Comparison of ENCODE assay signal across 10 mouse cellular contexts in genomic region chr5:110797696-110798095, GRCm38 (mm10). TPM values are rescaled to one million over a fixed set of nuclear protein-coding genes. Genes with fewer than 3 reads are reported as not detected.
DNase-seq lines count a peak whose midpoint lies in the region; ATAC-seq lines count a peak whose summit lies in the region.
"Had no signal": no experiment of that assay in that cellular context is flagged by ENCODE, and none has a peak within 500 bp of the region (broad histone marks: within the 10 kb centered on the region; RNA-seq: fewer than 3 reads in every experiment).

No protein-coding gene starts in this region.

- no peak overlapping the region for H3K4me3 ChIP-seq in liver, embryonic 11.5 days (ENCODE audit: low read depth, low read length)
- H3K4me3 ChIP-seq in stomach, embryonic 14.5 days (ENCODE audit: low read depth, low read length) = no peak overlapping the region

- DNase-seq in liver = peak; percentile 56
- DNase-seq in liver, embryonic 11.5 days (ENCODE audit: low spot score) = no peak
- DNase-seq in gonadal fat pad, adult 2 months (ENCODE audit: low read depth) = peak; percentile 74
- DNase-seq in kidney, postnatal 36 days = peak; percentile 79 to 89
- no peak for DNase-seq in thymus, postnatal 10 days (ENCODE audit: low spot score in 2 of 2)
- no peak for DNase-seq in yolk sac, embryonic 10.5 days (ENCODE audit: low spot score)
- DNase-seq: embryo, embryonic 11 days; midbrain, embryonic 14.5 days; right cerebral cortex, adult 18-20 months had no signal

- no peak overlapping the region for H3K9ac ChIP-seq in liver, embryonic 11.5 days (ENCODE audit: low read depth, low read length)
- H3K9ac ChIP-seq in stomach, embryonic 14.5 days (replicated peaks; ENCODE audit: low read depth, low read length) = no peak overlapping the region

- peaks cover 27% of the 10 kb centered on the region for H3K36me3 ChIP-seq in liver, embryonic 11.5 days (ENCODE audit: control insufficient read depth, insufficient read depth, low read length)
- peaks cover 75% of the 10 kb centered on the region for H3K36me3 ChIP-seq in stomach, embryonic 14.5 days (ENCODE audit: control insufficient read depth, insufficient read depth, low read length)

- no peaks in the 10 kb centered on the region for H3K9me3 ChIP-seq in liver, embryonic 11.5 days (ENCODE audit: control insufficient read depth, low read length)
- H3K9me3 ChIP-seq in stomach, embryonic 14.5 days (ENCODE audit: control insufficient read depth, low read depth, low read length) = no peaks in the 10 kb centered on the region

- ATAC-seq in liver, embryonic 11.5 days (replicated peaks; ENCODE audit: low FRiP score) = no peak; the same call in 1 of the 2 replicates
- peak; percentile 29; the same call in 1 of the 2 replicates for ATAC-seq in stomach, embryonic 14.5 days (ENCODE audit: insufficient number of reproducible peaks, insufficient read depth, low FRiP score, low read depth)

- no peak overlapping the region for H3K4me2 ChIP-seq in liver, embryonic 11.5 days
- no peak overlapping the region for H3K4me2 ChIP-seq in stomach, embryonic 14.5 days (replicated peaks; ENCODE audit: low read depth, low read length)

- H3K27me3 ChIP-seq in liver, embryonic 11.5 days (replicated peaks; ENCODE audit: control insufficient read depth, insufficient read depth, low read length) = no peaks in the 10 kb centered on the region
- H3K27me3 ChIP-seq in stomach, embryonic 14.5 days (ENCODE audit: control insufficient read depth, insufficient read depth, low read length) = no peaks in the 10 kb centered on the region

- H3K27ac ChIP-seq in liver, embryonic 11.5 days (ENCODE audit: low read depth, low read length) = no peak overlapping the region
- no peak overlapping the region for H3K27ac ChIP-seq in stomach, embryonic 14.5 days (ENCODE audit: low read length)

- WGBS in liver, embryonic 11.5 days = 76% methylated on average over 4 of the region's 4 CpGs
- 74% methylated on average over 4 of the region's 4 CpGs for WGBS in stomach, embryonic 14.5 days

- peaks cover 5% of the 10 kb centered on the region for H3K4me1 ChIP-seq in liver, embryonic 11.5 days (replicated peaks; ENCODE audit: control insufficient read depth, insufficient read depth, low read length)
- H3K4me1 ChIP-seq in stomach, embryonic 14.5 days (ENCODE audit: control insufficient read depth, insufficient read depth, low read length) = 0 out of 2 replicates have a peak, but pooled peaks cover 2% of the 10 kb centered on the region

RNA-seq across cellular contexts. Expression of gene Ulk1, which starts 12.2 kb away (rescaled TPM):
- polyA plus RNA-seq in liver, embryonic 11.5 days (2014; fragmentation: Nextera tagmentation; extraction: Ambion mirVana) = 13.8 and 15.7 TPM in 2 replicates
- polyA plus RNA-seq in gonadal fat pad, adult 2 months (2012; rRNA removed) = 36.0 and 43.5 TPM in 2 replicates
- polyA plus RNA-seq in stomach, embryonic 14.5 days (2014; fragmentation: Nextera tagmentation; extraction: Ambion mirVana) = 27.7 and 28.4 TPM in 2 replicates

RNA-seq across cellular contexts. Expression of gene Pus1, which starts 17.2 kb away (rescaled TPM):
- polyA plus RNA-seq in liver, embryonic 11.5 days (2014; fragmentation: Nextera tagmentation; extraction: Ambion mirVana) = 49.8 and 54.3 TPM in 2 replicates
- polyA plus RNA-seq in gonadal fat pad, adult 2 months (2012; rRNA removed) = 18.1 and 22.5 TPM in 2 replicates
- 20.2 and 21.9 TPM in 2 replicates for polyA plus RNA-seq in stomach, embryonic 14.5 days (2014; fragmentation: Nextera tagmentation; extraction: Ambion mirVana)

RNA-seq across cellular contexts. Expression of gene Ep400, which starts 27.2 kb away (rescaled TPM):
- 42.2 and 44.5 TPM in 2 replicates for polyA plus RNA-seq in liver, embryonic 11.5 days (2014; fragmentation: Nextera tagmentation; extraction: Ambion mirVana)
- 29.4 and 48.4 TPM in 2 replicates for polyA plus RNA-seq in gonadal fat pad, adult 2 months (2012; rRNA removed)
- polyA plus RNA-seq in stomach, embryonic 14.5 days (2014; fragmentation: Nextera tagmentation; extraction: Ambion mirVana) = 50.3 and 51.6 TPM in 2 replicates

RNA-seq across cellular contexts. Expression of gene Hscb, which starts 41.9 kb away (rescaled TPM):
- polyA plus RNA-seq in liver, embryonic 11.5 days (2014; fragmentation: Nextera tagmentation; extraction: Ambion mirVana) = 38.0 and 44.1 TPM in 2 replicates
- 17.2 and 27.4 TPM in 2 replicates for polyA plus RNA-seq in gonadal fat pad, adult 2 months (2012; rRNA removed)
- 26.6 and 28.4 TPM in 2 replicates for polyA plus RNA-seq in stomach, embryonic 14.5 days (2014; fragmentation: Nextera tagmentation; extraction: Ambion mirVana)

RNA-seq across cellular contexts. Expression of gene Chek2, which starts 42.1 kb away (rescaled TPM):
- 62.6 and 68.2 TPM in 2 replicates for polyA plus RNA-seq in liver, embryonic 11.5 days (2014; fragmentation: Nextera tagmentation; extraction: Ambion mirVana)
- 5.9 and 7.0 TPM in 2 replicates for polyA plus RNA-seq in gonadal fat pad, adult 2 months (2012; rRNA removed)
- polyA plus RNA-seq in stomach, embryonic 14.5 days (2014; fragmentation: Nextera tagmentation; extraction: Ambion mirVana) = 32.1 and 32.9 TPM in 2 replicates

Comparison
In these comparisons a context has a peak if more than half of its experiments do, and no peak if none do; other contexts are left out.
1. DNase-seq: peak in liver (single experiment), gonadal fat pad, adult 2 months (single experiment) and kidney, postnatal 36 days (2 of 2); none in liver, embryonic 11.5 days (single experiment), thymus, postnatal 10 days (0 of 2) and yolk sac, embryonic 10.5 days (single experiment).